Mouse (Mus musculus): ENCODE measurements around the gene Lst1. TPM values are rescaled to one million over a fixed set of nuclear protein-coding genes. Genes with fewer than 3 reads are reported as not detected.

The Lst1 gene
- polyA plus RNA-seq, 1 experiment from 2014 or later = 7.3 TPM

GRCm38 (mm10) chr17:35175968-35176367, 12.3 kb downstream of the Lst1 start, which contains the start of gene Aif1:
Gene Aif1, minus strand, starts transcription at chr17:35176068.
- 42% methylated on average over 2 of the region's 2 CpGs for WGBS
- Histone ChIP-seq H3K27ac (ENCODE audit: low read depth, low read length) (no peak within 1 kb of the TSS), H3K27me3 (replicated peaks; ENCODE audit: control insufficient read depth, insufficient read depth, low read length) (no peaks in the 10 kb centered on the region), H3K4me2 (ENCODE audit: low read length) (no peak within 1 kb of the TSS), H3K4me1 (ENCODE audit: control insufficient read depth, insufficient read depth, low read depth, low read length) (no peaks in the 10 kb centered on the region), H3K9ac (ENCODE audit: low read depth, low read length) (no peak within 1 kb of the TSS), H3K36me3 (ENCODE audit: control insufficient read depth, insufficient read depth, low read length) (no peaks in the 10 kb centered on the region), H3K4me3 (ENCODE audit: low read length) (no peak within 1 kb of the TSS), H3K9me3 (ENCODE audit: control insufficient read depth, low read length) (no peaks in the 10 kb centered on the region)
- ATAC-seq = no peak

GRCm38 (mm10) chr17:35175382-35175781, 12.9 kb downstream of the Lst1 start:
- Histone ChIP-seq H3K27me3 (replicated peaks; ENCODE audit: control insufficient read depth, insufficient read depth, low read length) (no peaks in the 10 kb centered on the region), H3K4me1 (ENCODE audit: control insufficient read depth, insufficient read depth, low read depth, low read length) (no peaks in the 10 kb centered on the region), H3K4me3 (ENCODE audit: low read length) (no peak overlapping the region), H3K9me3 (ENCODE audit: control insufficient read depth, low read length) (no peaks in the 10 kb centered on the region), H3K9ac (ENCODE audit: low read depth, low read length) (no peak overlapping the region), H3K36me3 (ENCODE audit: control insufficient read depth, insufficient read depth, low read length) (no peaks in the 10 kb centered on the region), H3K27ac (ENCODE audit: low read depth, low read length) (no peak overlapping the region), H3K4me2 (ENCODE audit: low read length) (no peak overlapping the region)
- WGBS = 73% methylated on average over 6 of the region's 6 CpGs
- no peak for ATAC-seq

- Histone ChIP-seq H3K27me3 (replicated peaks; ENCODE audit: control insufficient read depth, insufficient read depth, low read length) (no peaks in the 10 kb centered on the region), H3K4me2 (ENCODE audit: low read length) (no peak overlapping the region), H3K4me3 (ENCODE audit: low read length) (no peak overlapping the region), H3K9ac (ENCODE audit: low read depth, low read length) (no peak overlapping the region), H3K27ac (ENCODE audit: low read depth, low read length) (no peak overlapping the region), H3K9me3 (ENCODE audit: control insufficient read depth, low read length) (no peaks in the 10 kb centered on the region), H3K36me3 (ENCODE audit: control insufficient read depth, insufficient read depth, low read length) (no peaks in the 10 kb centered on the region), H3K4me1 (ENCODE audit: control insufficient read depth, insufficient read depth, low read depth, low read length) (no peaks in the 10 kb centered on the region)
- 69% methylated on average over 8 of the region's 8 CpGs for WGBS
- no peak for ATAC-seq
Observed at GRCm38 (mm10) chr17:35174201-35174977, 13.8 kb downstream of the Lst1 start.

- no peaks in the 10 kb centered on the region for H3K4me1 ChIP-seq (ENCODE audit: control insufficient read depth, insufficient read depth, low read depth, low read length)
- H3K4me2 ChIP-seq (ENCODE audit: low read length) = no peak overlapping the region
- ATAC-seq = no peak
- no peaks in the 10 kb centered on the region for H3K9me3 ChIP-seq (ENCODE audit: control insufficient read depth, low read length)
- H3K27me3 ChIP-seq (replicated peaks; ENCODE audit: control insufficient read depth, insufficient read depth, low read length) = no peaks in the 10 kb centered on the region
- H3K27ac ChIP-seq (ENCODE audit: low read depth, low read length) = no peak overlapping the region
- H3K9ac ChIP-seq (ENCODE audit: low read depth, low read length) = no peak overlapping the region
- H3K36me3 ChIP-seq (ENCODE audit: control insufficient read depth, insufficient read depth, low read length) = no peaks in the 10 kb centered on the region
- no peak overlapping the region for H3K4me3 ChIP-seq (ENCODE audit: low read length)
- WGBS = 82% methylated on average over 3 of the region's 3 CpGs
Observed at GRCm38 (mm10) chr17:35173329-35173728, 14.9 kb downstream of the Lst1 start.

GRCm38 (mm10) chr17:35172445-35173234, 15.6 kb downstream of the Lst1 start:
- ATAC-seq = no peak
- 75% methylated on average over 11 of the region's 11 CpGs for WGBS
- H3K4me1 ChIP-seq (ENCODE audit: control insufficient read depth, insufficient read depth, low read depth, low read length) = no peaks in the 10 kb centered on the region
- H3K4me3 ChIP-seq (ENCODE audit: low read length) = no peak overlapping the region
- no peak overlapping the region for H3K27ac ChIP-seq (ENCODE audit: low read depth, low read length)
- no peaks in the 10 kb centered on the region for H3K9me3 ChIP-seq (ENCODE audit: control insufficient read depth, low read length)
- no peak overlapping the region for H3K4me2 ChIP-seq (ENCODE audit: low read length)
- H3K36me3 ChIP-seq (ENCODE audit: control insufficient read depth, insufficient read depth, low read length) = no peaks in the 10 kb centered on the region
- H3K27me3 ChIP-seq (replicated peaks; ENCODE audit: control insufficient read depth, insufficient read depth, low read length) = no peaks in the 10 kb centered on the region
- H3K9ac ChIP-seq (ENCODE audit: low read depth, low read length) = no peak overlapping the region

GRCm38 (mm10) chr17:35168541-35169207, 19.6 kb downstream of the Lst1 start:
- no peak overlapping the region for H3K9ac ChIP-seq (ENCODE audit: low read depth, low read length)
- H3K4me1 ChIP-seq (ENCODE audit: control insufficient read depth, insufficient read depth, low read depth, low read length) = peaks cover 8% of the 10 kb centered on the region
- no peak for ATAC-seq
- H3K27ac ChIP-seq (ENCODE audit: low read depth, low read length) = no peak overlapping the region
- H3K27me3 ChIP-seq (replicated peaks; ENCODE audit: control insufficient read depth, insufficient read depth, low read length) = no peaks in the 10 kb centered on the region
- no peaks in the 10 kb centered on the region for H3K9me3 ChIP-seq (ENCODE audit: control insufficient read depth, low read length)
- WGBS = 15% methylated on average over 4 of the region's 4 CpGs
- H3K36me3 ChIP-seq (ENCODE audit: control insufficient read depth, insufficient read depth, low read length) = no peaks in the 10 kb centered on the region
- no peak overlapping the region for H3K4me3 ChIP-seq (ENCODE audit: low read length)
- H3K4me2 ChIP-seq (ENCODE audit: low read length) = no peak overlapping the region

- WGBS = 94% methylated on average over 7 of the region's 7 CpGs
- no peak overlapping the region for H3K4me3 ChIP-seq (ENCODE audit: low read length)
- no peaks in the 10 kb centered on the region for H3K9me3 ChIP-seq (ENCODE audit: control insufficient read depth, low read length)
- peaks cover 14% of the 10 kb centered on the region for H3K4me1 ChIP-seq (ENCODE audit: control insufficient read depth, insufficient read depth, low read depth, low read length)
- H3K9ac ChIP-seq (ENCODE audit: low read depth, low read length) = no peak overlapping the region
- no peak overlapping the region for H3K4me2 ChIP-seq (ENCODE audit: low read length)
- no peaks in the 10 kb centered on the region for H3K36me3 ChIP-seq (ENCODE audit: control insufficient read depth, insufficient read depth, low read length)
- H3K27ac ChIP-seq (ENCODE audit: low read depth, low read length) = no peak overlapping the region
- H3K27me3 ChIP-seq (replicated peaks; ENCODE audit: control insufficient read depth, insufficient read depth, low read length) = no peaks in the 10 kb centered on the region
- no peak for ATAC-seq
Observed at GRCm38 (mm10) chr17:35167794-35168193, 20.4 kb downstream of the Lst1 start.

- H3K4me1 ChIP-seq (ENCODE audit: control insufficient read depth, insufficient read depth, low read depth, low read length) = peaks cover 27% of the 10 kb centered on the region
- peak overlapping the region; percentile 65 for H3K4me2 ChIP-seq (ENCODE audit: low read length)
- peak overlapping the region; percentile 6; the same call in 1 of the 2 replicates for H3K27ac ChIP-seq (ENCODE audit: low read depth, low read length)
- H3K9me3 ChIP-seq (ENCODE audit: control insufficient read depth, low read length) = no peaks in the 10 kb centered on the region
- peak overlapping the region; percentile 3; the same call in 1 of the 2 replicates for H3K9ac ChIP-seq (ENCODE audit: low read depth, low read length)
- H3K27me3 ChIP-seq (replicated peaks; ENCODE audit: control insufficient read depth, insufficient read depth, low read length) = no peaks in the 10 kb centered on the region
- ATAC-seq = no peak
- WGBS = 61% methylated on average over 8 of the region's 8 CpGs
- H3K36me3 ChIP-seq (ENCODE audit: control insufficient read depth, insufficient read depth, low read length) = peaks cover 3% of the 10 kb centered on the region
- peak overlapping the region; percentile 99; the same call in 1 of the 2 replicates for H3K4me3 ChIP-seq (ENCODE audit: low read length)
Observed at GRCm38 (mm10) chr17:35166352-35167035, 21.7 kb downstream of the Lst1 start.

Data from hindbrain, embryonic 16.5 days (tissue).